Mouse (Mus musculus) heart, embryonic 12.5 days (tissue): ENCODE results near the gene Vsig2. TPM values are rescaled to one million over a fixed set of nuclear protein-coding genes. Genes with fewer than 3 reads are reported as not detected.

Experiments used
- ATAC-seq: fragments of 200-750 bp; cut with Nextera tagmentation; 2 replicates; pipeline ENCODE4 v1.8.0; 2017; ENCODE audit warnings: moderate TSS enrichment, moderate library complexity; ENCODE audit not compliant: insufficient number of reproducible peaks, low FRiP score
- H3K27ac ChIP-seq: fragments of 300-500 bp; sonication (generic); 2 replicates; pipeline ENCODE4 v1.5.1; 2016; ENCODE audit warnings: mild to moderate bottlenecking, moderate library complexity; ENCODE audit not compliant: poor library complexity, severe bottlenecking
- H3K27me3 ChIP-seq: fragments of 300-500 bp; sonication (generic); replicated peaks from 2 replicates; pipeline ENCODE4 v1.6.1; 2016; ENCODE audit warnings: mild to moderate bottlenecking, moderate library complexity
- H3K36me3 ChIP-seq: fragments of 300-500 bp; sonication (generic); 2 replicates; pipeline ENCODE4 v1.6.1; 2016; ENCODE audit warnings: mild to moderate bottlenecking, moderate library complexity
- H3K4me1 ChIP-seq: fragments of 300-500 bp; sonication (generic); replicated peaks from 2 replicates; pipeline ENCODE4 v1.6.1; 2016; ENCODE audit warnings: mild to moderate bottlenecking
- H3K4me2 ChIP-seq: fragments of 300-500 bp; sonication (generic); 2 replicates; pipeline ENCODE4 v1.6.1; 2016; ENCODE audit warnings: mild to moderate bottlenecking, moderate library complexity
- H3K4me3 ChIP-seq: fragments of 300-500 bp; sonication (generic); 2 replicates; pipeline ENCODE4 v1.5.1; 2016; ENCODE audit warnings: mild to moderate bottlenecking
- H3K9ac ChIP-seq: fragments of 300-500 bp; sonication (generic); 2 replicates; pipeline ENCODE4 v1.6.1; 2016; ENCODE audit warnings: mild to moderate bottlenecking, moderate library complexity
- H3K9me3 ChIP-seq: fragments of 300-500 bp; sonication (generic); replicated peaks from 2 replicates; pipeline ENCODE4 v1.6.1; 2016; ENCODE audit warnings: mild to moderate bottlenecking, moderate library complexity
- WGBS: fragments of 180-500 bp; shearing (Covaris S2); methylation state at CpG from one replicate; pipeline ENCODE4 v1.1.7; 2016; 5-methylcytosine and 5-hydroxymethylcytosine counted together
- polyA plus RNA-seq: library from polyadenylated mRNA; unstranded; fragments of >200 nt; fragmentation: Nextera tagmentation; extraction: Ambion mirVana; gene quantifications from 2 replicates; pipeline ENCODE4 v1.2.1, GENCODE M21; 2016

Vsig2 gene
- polyA plus RNA-seq, 1 experiment from 2014 or later = 1.9 TPM

- Histone ChIP-seq H3K27me3 (no peaks in the 10 kb centered on the region), H3K4me1 (peaks cover 13% of the 10 kb centered on the region), H3K9me3 (no peaks in the 10 kb centered on the region), H3K36me3 (peaks cover 41% of the 10 kb centered on the region), H3K4me3 (no peak overlapping the region), H3K4me2 (no peak overlapping the region), H3K9ac (no peak overlapping the region), H3K27ac (no peak overlapping the region)
- ATAC-seq = no peak
- 88% methylated on average over 8 of the region's 8 CpGs for WGBS
Observed at GRCm38 (mm10) chr9:37518991-37519390, 20.1 kb upstream of the Vsig2 start.

DNA sequence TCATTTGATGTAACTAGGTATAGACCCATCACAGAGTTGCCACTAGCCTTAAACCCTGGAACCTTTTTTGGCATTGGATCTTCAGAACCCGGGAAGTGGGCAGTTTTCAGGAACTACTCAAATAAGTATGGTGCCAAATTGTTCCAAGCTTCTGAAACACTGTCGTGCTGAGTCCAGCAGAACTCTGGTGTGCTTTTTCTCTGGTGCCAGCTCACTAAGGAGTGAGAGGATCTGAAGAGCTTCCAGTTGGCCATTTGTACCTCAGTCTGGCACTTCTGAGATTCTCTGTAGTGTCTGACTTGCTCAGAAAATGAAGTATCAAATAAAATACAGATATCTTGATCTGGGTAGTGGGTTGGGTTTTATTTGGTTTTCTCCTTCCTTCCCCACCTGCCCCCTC, 19.1 kb upstream of the Vsig2 start:
- Histone ChIP-seq H3K27me3 (no peaks in the 10 kb centered on the region), H3K4me3 (no peak overlapping the region), H3K9ac (no peak overlapping the region), H3K4me2 (no peak overlapping the region), H3K4me1 (peaks cover 6% of the 10 kb centered on the region), H3K36me3 (peaks cover 41% of the 10 kb centered on the region), H3K27ac (no peak overlapping the region), H3K9me3 (no peaks in the 10 kb centered on the region)
- WGBS = 84% methylated on average over 2 of the region's 2 CpGs
- no peak for ATAC-seq

DNA sequence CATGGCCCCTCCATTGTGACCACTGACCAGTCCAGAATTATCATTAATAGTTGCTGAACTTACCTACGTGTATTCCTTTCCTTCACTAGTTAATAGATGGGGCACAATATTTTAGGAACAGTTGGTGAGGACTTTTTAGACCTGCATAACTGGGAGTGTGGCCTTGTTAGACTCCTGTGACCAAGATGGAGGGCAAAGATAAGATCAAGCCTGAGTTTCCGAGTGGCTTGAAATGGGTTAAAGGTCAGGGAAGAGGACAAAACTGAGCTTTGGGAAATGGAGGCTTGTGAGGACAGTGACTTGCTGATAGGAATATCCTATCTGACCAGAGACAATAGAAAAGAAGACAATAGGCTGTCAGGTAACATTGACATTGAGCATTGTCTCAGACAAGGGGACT, 13.6 kb upstream of the Vsig2 start:
- H3K27me3 ChIP-seq = peaks cover 17% of the 10 kb centered on the region
- no peak overlapping the region for H3K4me3 ChIP-seq
- no peaks in the 10 kb centered on the region for H3K9me3 ChIP-seq
- ATAC-seq = no peak
- H3K4me2 ChIP-seq = no peak overlapping the region
- H3K9ac ChIP-seq = no peak overlapping the region
- H3K36me3 ChIP-seq = peaks cover 26% of the 10 kb centered on the region
- 66% methylated on average over 2 of the region's 2 CpGs for WGBS
- H3K4me1 ChIP-seq = peaks cover 31% of the 10 kb centered on the region
- no peak overlapping the region for H3K27ac ChIP-seq

DNA sequence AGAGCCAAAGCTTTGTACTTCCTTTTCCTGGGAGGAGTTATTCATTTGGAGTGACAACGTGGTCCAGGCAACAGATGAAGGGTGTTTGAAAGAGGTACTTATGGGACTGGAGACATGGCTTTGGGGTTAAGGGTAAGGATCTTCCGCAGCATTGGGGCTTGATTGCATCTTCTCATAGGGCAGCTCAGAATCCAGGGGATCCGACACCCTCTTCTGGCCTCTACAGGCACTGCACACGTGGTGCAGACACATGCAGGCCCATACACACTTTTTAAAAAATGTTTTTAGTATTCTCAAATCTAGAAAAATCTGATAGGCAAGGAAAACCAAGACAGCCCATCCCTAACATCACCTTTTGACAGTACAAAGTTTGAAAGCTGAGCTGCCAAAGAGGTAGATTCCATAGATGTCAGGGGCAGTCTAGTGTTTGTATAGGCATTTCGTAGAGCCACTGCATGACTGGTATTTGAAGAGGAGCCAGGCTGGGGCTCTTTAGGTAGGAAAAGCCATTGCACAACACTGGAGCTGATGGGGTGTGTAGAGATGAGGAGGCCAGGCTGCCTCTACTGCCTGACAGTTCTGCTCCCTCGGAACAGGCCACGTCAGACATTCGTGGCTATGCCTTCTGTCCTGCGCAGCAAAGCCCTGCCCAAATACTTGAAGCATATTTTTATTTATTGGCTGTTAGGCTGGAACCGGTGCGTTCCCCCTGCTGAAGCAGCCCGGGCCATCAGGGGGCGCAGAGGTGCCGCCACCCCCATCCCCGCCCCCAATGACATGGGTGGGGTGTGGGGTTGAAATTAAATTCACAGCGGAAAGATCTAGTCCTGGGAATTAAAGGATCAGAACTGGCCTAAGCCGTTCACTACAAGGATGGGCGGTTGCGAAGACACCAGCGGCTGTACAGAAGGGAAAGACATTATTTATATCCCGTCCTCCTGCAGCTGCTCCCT, 12.3 kb upstream of the Vsig2 start:
- Histone ChIP-seq H3K36me3 (peaks cover 18% of the 10 kb centered on the region), H3K4me2 (peak overlapping the region; percentile 86), H3K9ac (peak overlapping the region; percentile 73), H3K4me1 (peaks cover 38% of the 10 kb centered on the region), H3K27me3 (peaks cover 17% of the 10 kb centered on the region), H3K9me3 (no peaks in the 10 kb centered on the region), H3K4me3 (peak overlapping the region; percentile 49), H3K27ac (no peak overlapping the region)
- 24% methylated on average over 21 of the region's 21 CpGs for WGBS
- ATAC-seq = no peak

GRCm38 (mm10) chr9:37527396-37528224, 11.4 kb upstream of the Vsig2 start, which contains the start of gene Esam:
Gene Esam, plus strand, starts transcription at chr9:37528078.
- peak within 1 kb of the TSS; percentile 49 for H3K4me3 ChIP-seq
- ATAC-seq = peak; percentile 76
- peaks cover 14% of the 10 kb centered on the region for H3K36me3 ChIP-seq
- 3% methylated on average over 41 of the region's 41 CpGs for WGBS
- H3K9me3 ChIP-seq = no peaks in the 10 kb centered on the region
- H3K4me2 ChIP-seq = peak within 1 kb of the TSS; percentile 86
- H3K9ac ChIP-seq = peak within 1 kb of the TSS; percentile 73
- H3K27ac ChIP-seq = peak within 1 kb of the TSS; percentile 78
- H3K4me1 ChIP-seq = peaks cover 41% of the 10 kb centered on the region
- H3K27me3 ChIP-seq = peaks cover 17% of the 10 kb centered on the region

- Histone ChIP-seq H3K4me3 (peak overlapping the region; percentile 49), H3K9me3 (no peaks in the 10 kb centered on the region), H3K9ac (peak overlapping the region; percentile 73), H3K4me2 (peak overlapping the region; percentile 86), H3K4me1 (peaks cover 41% of the 10 kb centered on the region), H3K27me3 (peaks cover 17% of the 10 kb centered on the region), H3K36me3 (peaks cover 6% of the 10 kb centered on the region), H3K27ac (peak overlapping the region; percentile 78)
- no peak for ATAC-seq
- WGBS = 25% methylated on average over 9 of the region's 9 CpGs
Observed at GRCm38 (mm10) chr9:37528225-37528970, 10.7 kb upstream of the Vsig2 start.

DNA sequence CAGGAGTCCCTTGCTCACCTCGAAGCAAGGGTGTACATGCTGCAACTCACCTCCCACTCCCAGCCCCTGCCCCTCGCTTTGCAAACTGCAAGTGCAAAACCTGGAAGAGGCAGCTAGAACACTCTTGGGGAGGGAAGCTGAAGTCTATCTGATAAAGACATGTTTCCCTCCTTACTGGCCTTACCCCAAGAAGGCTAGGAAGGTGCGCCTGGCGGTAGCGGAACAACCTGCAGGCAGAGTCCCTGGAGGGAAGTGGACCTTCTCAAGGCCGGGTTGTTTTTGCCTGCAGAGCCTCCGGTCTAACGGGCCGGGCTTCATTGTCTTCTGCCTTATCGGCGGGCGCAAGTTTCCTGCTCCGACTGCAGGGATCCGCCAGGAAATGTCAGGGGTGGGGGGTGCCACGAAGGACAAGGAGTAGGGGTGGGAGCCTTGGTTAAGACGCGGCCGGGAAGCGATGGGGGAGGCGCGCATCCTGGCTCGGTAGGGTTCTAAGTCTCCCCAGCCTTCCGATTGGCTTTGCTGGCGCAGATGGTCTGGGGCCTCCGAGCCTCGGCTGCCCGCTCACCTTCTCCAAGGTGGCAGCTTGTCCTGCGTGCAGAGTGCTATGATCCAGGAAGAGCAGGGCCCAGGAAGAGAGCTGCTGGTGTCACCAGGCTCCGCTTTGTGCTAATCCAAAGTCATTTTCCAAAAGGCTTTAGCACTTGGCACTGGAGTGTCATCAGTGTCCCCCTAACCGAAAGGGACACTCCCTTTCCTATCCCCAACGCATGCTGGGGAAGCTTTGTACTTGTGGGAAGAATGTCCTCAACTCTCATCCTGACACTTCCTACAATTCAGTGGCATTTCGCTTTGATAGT, 8.8 kb upstream of the Vsig2 start:
- Histone ChIP-seq H3K36me3 (0 out of 2 replicates have a peak, but pooled peaks cover 4% of the 10 kb centered on the region), H3K4me1 (peaks cover 38% of the 10 kb centered on the region), H3K9ac (peak overlapping the region; percentile 73), H3K4me3 (peak overlapping the region; percentile 49), H3K9me3 (no peaks in the 10 kb centered on the region), H3K4me2 (peak overlapping the region; percentile 86), H3K27me3 (peaks cover 17% of the 10 kb centered on the region), H3K27ac (peak overlapping the region; percentile 78)
- peak; percentile 75 for ATAC-seq
- WGBS = under 1% methylated on average over 32 of the region's 32 CpGs

DNA sequence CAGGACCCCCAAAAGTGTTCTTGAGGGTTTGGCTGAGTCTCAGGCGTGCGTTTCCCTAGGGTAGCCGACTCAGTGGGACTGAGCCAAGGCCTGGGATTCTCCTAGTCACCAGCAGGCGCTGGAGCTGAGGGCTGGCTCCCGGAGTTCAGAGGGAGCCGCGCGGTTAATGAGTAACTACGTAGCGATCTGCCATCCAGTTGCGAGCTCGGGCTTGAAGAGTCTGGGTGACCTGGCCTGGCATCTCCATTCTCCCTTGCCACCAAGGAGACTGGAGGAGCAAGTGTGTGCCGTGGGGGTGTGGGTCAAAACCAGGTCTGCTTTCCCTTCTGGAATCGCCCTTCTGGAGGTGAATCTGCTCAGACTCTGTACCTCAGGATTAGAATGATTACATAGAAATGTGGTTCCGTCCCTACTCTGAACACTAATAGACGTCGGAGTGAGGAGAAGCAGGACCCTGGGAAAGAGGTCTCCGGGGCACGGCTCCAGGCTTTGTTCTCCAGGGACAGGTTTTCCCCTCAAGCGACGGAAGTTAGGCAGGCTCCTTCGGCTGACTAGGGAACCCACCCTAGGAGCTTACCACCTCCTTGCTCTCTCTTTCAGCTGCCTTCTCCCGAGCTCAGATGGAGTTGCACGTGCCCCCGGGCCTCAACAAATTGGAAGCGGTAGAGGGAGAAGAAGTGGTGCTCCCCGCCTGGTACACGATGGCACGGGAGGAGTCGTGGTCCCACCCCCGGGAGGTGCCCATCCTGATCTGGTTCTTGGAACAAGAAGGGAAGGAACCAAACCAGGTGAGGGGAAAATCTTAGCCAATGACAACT, 8.0 kb upstream of the Vsig2 start:
- WGBS = 3% methylated on average over 31 of the region's 31 CpGs
- peak overlapping the region; percentile 49 for H3K4me3 ChIP-seq
- H3K27ac ChIP-seq = peak overlapping the region; percentile 78
- peak overlapping the region; percentile 73 for H3K9ac ChIP-seq
- H3K9me3 ChIP-seq = no peaks in the 10 kb centered on the region
- ATAC-seq = peak; percentile 46
- H3K27me3 ChIP-seq = peaks cover 17% of the 10 kb centered on the region
- peaks cover 37% of the 10 kb centered on the region for H3K4me1 ChIP-seq
- peaks cover 6% of the 10 kb centered on the region; the same call in 1 of the 2 replicates for H3K36me3 ChIP-seq
- H3K4me2 ChIP-seq = peak overlapping the region; percentile 86

DNA sequence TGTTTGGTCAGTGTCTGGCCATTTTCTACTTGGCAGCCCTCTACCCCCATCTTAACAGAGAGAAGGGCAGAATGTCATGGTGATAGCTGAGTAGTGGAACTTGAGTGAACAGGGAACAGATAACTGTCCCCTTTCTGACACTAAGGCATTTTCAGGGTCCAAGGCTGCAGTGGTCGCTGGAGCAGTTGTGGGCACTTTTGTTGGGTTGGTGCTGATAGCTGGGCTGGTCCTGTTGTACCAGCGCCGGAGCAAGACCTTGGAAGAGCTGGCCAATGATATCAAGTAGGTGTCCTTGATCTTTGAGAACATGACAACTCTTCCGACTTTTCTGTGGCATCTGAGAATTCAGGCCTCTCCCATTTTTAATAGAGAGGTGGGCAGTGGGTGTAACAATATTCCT, 2.2 kb upstream of the Vsig2 start:
- Histone ChIP-seq H3K27ac (no peak overlapping the region), H3K4me1 (peaks cover 24% of the 10 kb centered on the region), H3K27me3 (peaks cover 12% of the 10 kb centered on the region; the same call in 1 of the 2 replicates), H3K9me3 (no peaks in the 10 kb centered on the region), H3K36me3 (peaks cover 6% of the 10 kb centered on the region; the same call in 1 of the 2 replicates), H3K4me2 (no peak overlapping the region), H3K4me3 (no peak overlapping the region), H3K9ac (no peak overlapping the region)
- no peak for ATAC-seq
- WGBS = 60% methylated on average over 4 of the region's 4 CpGs
